Mouse (Mus musculus) midbrain, embryonic 13.5 days (tissue): ENCODE results near the gene Fut11. TPM values are rescaled to one million over a fixed set of nuclear protein-coding genes. Genes with fewer than 3 reads are reported as not detected.

Experiments used
- ATAC-seq: fragments of 200-750 bp; cut with Nextera tagmentation; 2 replicates; pipeline ENCODE4 v1.8.0; 2017; ENCODE audit warnings: mild to moderate bottlenecking, moderate TSS enrichment, moderate library complexity
- H3K27ac ChIP-seq: fragments of 300-500 bp; sonication (generic); 2 replicates; pipeline ENCODE4 v1.5.1; 2015; ENCODE audit warnings: inconsistent platforms, mild to moderate bottlenecking, moderate library complexity
- H3K27me3 ChIP-seq: fragments of 300-500 bp; sonication (generic); 2 replicates; pipeline ENCODE4 v1.6.1; 2015; ENCODE audit warnings: mild to moderate bottlenecking, inconsistent platforms
- H3K36me3 ChIP-seq: fragments of 300-500 bp; sonication (generic); 2 replicates; pipeline ENCODE4 v1.6.1; 2015; ENCODE audit warnings: mild to moderate bottlenecking, inconsistent platforms
- H3K4me1 ChIP-seq: fragments of 300-500 bp; sonication (generic); replicated peaks from 2 replicates; pipeline ENCODE4 v1.6.1; 2015; ENCODE audit warnings: inconsistent platforms
- H3K4me2 ChIP-seq: fragments of 300-500 bp; sonication (generic); replicated peaks from 2 replicates; pipeline ENCODE4 v1.6.1; 2015; ENCODE audit warnings: moderate library complexity, mild to moderate bottlenecking, inconsistent platforms
- H3K4me3 ChIP-seq: fragments of 300-500 bp; sonication (generic); replicated peaks from 2 replicates; pipeline ENCODE4 v1.5.1; 2015; ENCODE audit warnings: mild to moderate bottlenecking, inconsistent platforms
- H3K9ac ChIP-seq: fragments of 300-500 bp; sonication (generic); replicated peaks from 2 replicates; pipeline ENCODE4 v1.6.1; 2015; ENCODE audit warnings: mild to moderate bottlenecking, inconsistent platforms
- H3K9me3 ChIP-seq: fragments of 300-500 bp; sonication (generic); 2 replicates; pipeline ENCODE4 v1.6.1; 2016; ENCODE audit warnings: mild to moderate bottlenecking, inconsistent platforms
- WGBS: fragments of 180-500 bp; shearing (Covaris S2); methylation state at CpG from one replicate; pipeline ENCODE4 v1.1.7; 2015; 5-methylcytosine and 5-hydroxymethylcytosine counted together
- polyA plus RNA-seq: library from polyadenylated mRNA; unstranded; fragments of >200 nt; fragmentation: Nextera tagmentation; extraction: Ambion mirVana; gene quantifications from 2 replicates; pipeline ENCODE4 v1.2.1, GENCODE M21; 2015

The Fut11 gene
- polyA plus RNA-seq, 1 experiment from 2014 or later, result 26.0 TPM

GRCm38 (mm10) chr14:20725660-20726339 is 31.0 kb downstream of the Fut11 start:
- H3K4me1 ChIP-seq, result no peaks in the 10 kb centered on the region
- H3K27me3 ChIP-seq, result no peaks in the 10 kb centered on the region
- H3K4me2 ChIP-seq, result no peak overlapping the region
- H3K36me3 ChIP-seq, result peaks cover 96% of the 10 kb centered on the region
- H3K9ac ChIP-seq, result no peak overlapping the region
- no peak overlapping the region for H3K4me3 ChIP-seq
- ATAC-seq, result no peak
- H3K27ac ChIP-seq, result no peak overlapping the region
- whole genome bisulfite sequencing, result 88% methylated on average over 6 of the region's 6 CpGs
- no peaks in the 10 kb centered on the region for H3K9me3 ChIP-seq

GRCm38 (mm10) chr14:20729871-20730270 is 35.1 kb downstream of the Fut11 start:
- Histone ChIP-seq H3K9me3 (no peaks in the 10 kb centered on the region), H3K27ac (no peak overlapping the region), H3K36me3 (peaks cover 64% of the 10 kb centered on the region), H3K9ac (no peak overlapping the region), H3K4me1 (peaks cover 14% of the 10 kb centered on the region), H3K27me3 (no peaks in the 10 kb centered on the region), H3K4me3 (no peak overlapping the region), H3K4me2 (no peak overlapping the region)
- ATAC-seq, result no peak
- 94% methylated on average over 9 of the region's 9 CpGs for WGBS

GRCm38 (mm10) chr14:20730853-20731602 is 36.3 kb downstream of the Fut11 start:
- ATAC-seq, result no peak
- 95% methylated on average over 9 of the region's 9 CpGs for WGBS

GRCm38 (mm10) chr14:20733041-20733951 is 38.5 kb downstream of the Fut11 start:
- Histone ChIP-seq H3K36me3 (peaks cover 55% of the 10 kb centered on the region), H3K9ac (peak overlapping the region; percentile 89), H3K4me1 (peaks cover 17% of the 10 kb centered on the region), H3K27ac (0 out of 2 replicates have a peak overlapping the region, but pooled peaks have one; percentile 78), H3K4me3 (peak overlapping the region; percentile 80), H3K27me3 (no peaks in the 10 kb centered on the region), H3K4me2 (peak overlapping the region; percentile 89), H3K9me3 (no peaks in the 10 kb centered on the region)
- 52% methylated on average over 12 of the region's 12 CpGs for WGBS
- no peak for ATAC-seq

More at GRCm38 (mm10) chr14:20730853-20731602, 36.3 kb downstream of the Fut11 start:
- H3K27ac ChIP-seq, result no peak overlapping the region
- H3K9ac ChIP-seq, result no peak overlapping the region
- no peak overlapping the region for H3K4me2 ChIP-seq
- no peak overlapping the region for H3K4me3 ChIP-seq
- H3K27me3 ChIP-seq, result no peaks in the 10 kb centered on the region
- H3K9me3 ChIP-seq, result no peaks in the 10 kb centered on the region
- peaks cover 17% of the 10 kb centered on the region for H3K4me1 ChIP-seq
- peaks cover 58% of the 10 kb centered on the region for H3K36me3 ChIP-seq

GRCm38 (mm10) chr14:20733952-20734774 is 39.4 kb downstream of the Fut11 start, which contains the start of gene Ndst2:
TSS of gene Ndst2 (minus strand) at chr14:20734562.
- Histone ChIP-seq H3K4me1 (peaks cover 17% of the 10 kb centered on the region), H3K27ac (peak within 1 kb of the TSS; percentile 78), H3K9ac (peak within 1 kb of the TSS; percentile 89), H3K9me3 (no peaks in the 10 kb centered on the region), H3K4me2 (peak within 1 kb of the TSS; percentile 89), H3K27me3 (no peaks in the 10 kb centered on the region), H3K36me3 (peaks cover 55% of the 10 kb centered on the region), H3K4me3 (peak within 1 kb of the TSS; percentile 80)
- ATAC-seq, result peak; percentile 98
- WGBS, result under 1% methylated on average over 49 of the region's 81 CpGs

GRCm38 (mm10) chr14:20735052-20735451 is 40.3 kb downstream of the Fut11 start:
- H3K4me1 ChIP-seq, result peaks cover 17% of the 10 kb centered on the region
- 0 out of 2 replicates have a peak overlapping the region, but pooled peaks have one; percentile 89 for H3K4me2 ChIP-seq
- no peak overlapping the region for H3K9ac ChIP-seq
- no peaks in the 10 kb centered on the region for H3K27me3 ChIP-seq
- WGBS, result 79% methylated on average over 2 of the region's 2 CpGs
- H3K9me3 ChIP-seq, result no peaks in the 10 kb centered on the region
- ATAC-seq, result no peak
- H3K36me3 ChIP-seq, result peaks cover 54% of the 10 kb centered on the region
- no peak overlapping the region for H3K4me3 ChIP-seq
- no peak overlapping the region for H3K27ac ChIP-seq

GRCm38 (mm10) chr14:20735892-20736390 is 41.2 kb downstream of the Fut11 start:
- no peak overlapping the region for H3K27ac ChIP-seq
- H3K27me3 ChIP-seq, result no peaks in the 10 kb centered on the region
- WGBS, result 88% methylated on average over 13 of the region's 13 CpGs
- no peaks in the 10 kb centered on the region for H3K9me3 ChIP-seq
- no peak overlapping the region for H3K4me2 ChIP-seq
- no peak overlapping the region for H3K4me3 ChIP-seq
- no peak overlapping the region for H3K9ac ChIP-seq
- peaks cover 17% of the 10 kb centered on the region for H3K4me1 ChIP-seq
- H3K36me3 ChIP-seq, result peaks cover 54% of the 10 kb centered on the region
- ATAC-seq, result no peak

GRCm38 (mm10) chr14:20737306-20737705 is 42.5 kb downstream of the Fut11 start:
- no peak overlapping the region for H3K9ac ChIP-seq
- 41% methylated on average over 14 of the region's 14 CpGs for WGBS
- H3K27me3 ChIP-seq, result no peaks in the 10 kb centered on the region
- ATAC-seq, result no peak
- H3K4me1 ChIP-seq, result peaks cover 17% of the 10 kb centered on the region
- no peak overlapping the region for H3K4me3 ChIP-seq
- no peak overlapping the region for H3K4me2 ChIP-seq
- H3K36me3 ChIP-seq, result peaks cover 63% of the 10 kb centered on the region
- no peak overlapping the region for H3K27ac ChIP-seq
- H3K9me3 ChIP-seq, result no peaks in the 10 kb centered on the region

GRCm38 (mm10) chr14:20738511-20738910 is 43.7 kb downstream of the Fut11 start:
- Histone ChIP-seq H3K4me2 (no peak overlapping the region), H3K4me1 (peaks cover 11% of the 10 kb centered on the region), H3K36me3 (peaks cover 65% of the 10 kb centered on the region), H3K9me3 (no peaks in the 10 kb centered on the region), H3K27ac (no peak overlapping the region), H3K9ac (no peak overlapping the region), H3K27me3 (no peaks in the 10 kb centered on the region), H3K4me3 (no peak overlapping the region)
- WGBS, result 92% methylated on average over 8 of the region's 8 CpGs
- no peak for ATAC-seq

GRCm38 (mm10) chr14:20741301-20741700 is 46.5 kb downstream of the Fut11 start:
- no peak overlapping the region for H3K9ac ChIP-seq
- no peaks in the 10 kb centered on the region for H3K4me1 ChIP-seq
- H3K9me3 ChIP-seq, result no peaks in the 10 kb centered on the region
- peaks cover 82% of the 10 kb centered on the region for H3K36me3 ChIP-seq
- 94% methylated on average over 9 of the region's 9 CpGs for WGBS
- H3K27ac ChIP-seq, result no peak overlapping the region
- H3K4me2 ChIP-seq, result no peak overlapping the region
- ATAC-seq, result no peak
- H3K27me3 ChIP-seq, result no peaks in the 10 kb centered on the region
- H3K4me3 ChIP-seq, result no peak overlapping the region

GRCm38 (mm10) chr14:20743614-20744013 is 48.8 kb downstream of the Fut11 start:
- no peak overlapping the region for H3K27ac ChIP-seq
- H3K4me2 ChIP-seq, result no peak overlapping the region
- H3K4me1 ChIP-seq, result no peaks in the 10 kb centered on the region
- peaks cover 72% of the 10 kb centered on the region for H3K36me3 ChIP-seq
- 86% methylated on average over 3 of the region's 3 CpGs for WGBS
- no peaks in the 10 kb centered on the region for H3K27me3 ChIP-seq
- no peak overlapping the region for H3K4me3 ChIP-seq
- ATAC-seq, result no peak
- no peaks in the 10 kb centered on the region for H3K9me3 ChIP-seq
- no peak overlapping the region for H3K9ac ChIP-seq
